Mouse (Mus musculus) heart, embryonic 15.5 days (tissue): ENCODE measurements around the gene Chst10. TPM values are rescaled to one million over a fixed set of nuclear protein-coding genes. Genes with fewer than 3 reads are reported as not detected.

Experiments
- ATAC-seq: fragments of 200-750 bp; cut with Nextera tagmentation; replicated peaks from 2 replicates; pipeline ENCODE4 v1.8.0; 2017; ENCODE audit warnings: low read depth, moderate TSS enrichment; ENCODE audit not compliant: insufficient number of reproducible peaks, insufficient read depth, low FRiP score
- H3K27ac ChIP-seq: fragments of 300-500 bp; sonication (generic); 2 replicates; pipeline ENCODE4 v1.5.1; 2015; ENCODE audit warnings: mild to moderate bottlenecking, inconsistent platforms
- H3K27me3 ChIP-seq: fragments of 300-500 bp; sonication (generic); 2 replicates; pipeline ENCODE4 v1.6.1; 2015; ENCODE audit warnings: inconsistent platforms
- H3K36me3 ChIP-seq: fragments of 300-500 bp; sonication (generic); 2 replicates; pipeline ENCODE4 v1.6.1; 2015; ENCODE audit warnings: mild to moderate bottlenecking, inconsistent platforms
- H3K4me1 ChIP-seq: fragments of 300-500 bp; sonication (generic); replicated peaks from 2 replicates; pipeline ENCODE4 v1.6.1; 2015; ENCODE audit warnings: inconsistent platforms
- H3K4me2 ChIP-seq: fragments of 300-500 bp; sonication (generic); 2 replicates; pipeline ENCODE4 v1.6.1; 2015; ENCODE audit warnings: inconsistent platforms, mild to moderate bottlenecking, moderate library complexity
- H3K4me3 ChIP-seq: fragments of 300-500 bp; sonication (generic); 2 replicates; pipeline ENCODE4 v1.5.1; 2015; ENCODE audit warnings: mild to moderate bottlenecking, inconsistent platforms
- H3K9ac ChIP-seq: fragments of 300-500 bp; sonication (generic); 2 replicates; pipeline ENCODE4 v1.6.1; 2015; ENCODE audit warnings: mild to moderate bottlenecking, inconsistent platforms
- H3K9me3 ChIP-seq: fragments of 300-500 bp; sonication (generic); replicated peaks from 2 replicates; pipeline ENCODE4 v1.6.1; 2016; ENCODE audit warnings: inconsistent platforms
- WGBS: fragments of 180-500 bp; shearing (Covaris S2); methylation state at CpG from one replicate; pipeline ENCODE4 v1.1.7; 2015; ENCODE audit warnings: mixed read lengths; 5-methylcytosine and 5-hydroxymethylcytosine counted together
- polyA plus RNA-seq: library from polyadenylated mRNA; unstranded; fragments of >200 nt; fragmentation: Nextera tagmentation; extraction: Ambion mirVana; gene quantifications from 2 replicates; pipeline ENCODE4 v1.2.1, GENCODE M21; 2015

Chst10 gene
- polyA plus RNA-seq, 1 experiment from 2014 or later: 1.6 TPM

DNA sequence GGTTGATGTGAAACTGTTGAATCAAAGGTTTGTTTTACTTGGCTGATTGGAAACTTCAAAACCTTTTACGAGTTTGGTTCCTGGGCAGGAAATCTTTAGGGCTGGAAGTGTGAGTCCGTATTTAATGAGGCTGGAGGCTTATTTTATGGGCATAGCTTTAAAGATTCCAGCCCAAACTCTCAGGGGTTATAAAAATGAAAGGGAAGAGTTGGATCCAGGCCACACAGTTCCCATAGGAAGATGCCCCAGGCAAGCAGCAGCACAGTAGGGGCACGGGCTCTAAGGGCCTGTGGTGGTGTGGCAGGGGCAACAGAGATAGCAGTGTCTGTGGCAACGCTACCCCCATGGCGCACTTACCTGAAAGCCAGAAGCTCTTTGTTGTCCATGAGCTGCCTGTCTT lies 31.7 kb downstream of the Chst10 start:
- Histone ChIP-seq H3K36me3 (no peaks in the 10 kb centered on the region), H3K27ac (no peak overlapping the region), H3K27me3 (no peaks in the 10 kb centered on the region), H3K9me3 (no peaks in the 10 kb centered on the region), H3K9ac (no peak overlapping the region), H3K4me1 (no peaks in the 10 kb centered on the region), H3K4me2 (no peak overlapping the region), H3K4me3 (no peak overlapping the region)
- WGBS: 76% methylated on average over 5 of the region's 5 CpGs
- no peak for ATAC-seq

DNA sequence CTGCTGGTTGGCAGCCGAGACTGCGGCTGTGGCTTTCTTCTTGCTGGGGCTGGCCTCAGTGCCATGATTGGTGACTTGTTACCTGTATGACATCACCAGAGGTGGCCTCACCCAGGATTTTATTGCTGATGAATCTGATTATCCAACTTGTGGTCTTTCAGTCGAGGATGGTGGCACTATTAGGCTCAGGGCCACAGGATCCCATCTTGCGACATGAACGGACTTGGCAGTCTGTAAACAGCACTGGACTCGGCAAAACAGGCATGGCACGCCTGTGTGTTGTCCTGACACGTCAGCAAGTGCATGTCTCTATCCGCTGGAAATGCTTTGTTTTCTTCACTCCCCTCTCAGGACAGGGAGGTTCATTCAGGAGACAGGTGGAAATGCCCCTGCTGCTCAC lies 33.6 kb downstream of the Chst10 start:
- 54% methylated on average over 9 of the region's 9 CpGs for WGBS
- Histone ChIP-seq H3K4me3 (no peak overlapping the region), H3K36me3 (no peaks in the 10 kb centered on the region), H3K4me1 (no peaks in the 10 kb centered on the region), H3K9ac (no peak overlapping the region), H3K4me2 (no peak overlapping the region), H3K9me3 (no peaks in the 10 kb centered on the region), H3K27me3 (no peaks in the 10 kb centered on the region), H3K27ac (no peak overlapping the region)
- no peak for ATAC-seq

DNA sequence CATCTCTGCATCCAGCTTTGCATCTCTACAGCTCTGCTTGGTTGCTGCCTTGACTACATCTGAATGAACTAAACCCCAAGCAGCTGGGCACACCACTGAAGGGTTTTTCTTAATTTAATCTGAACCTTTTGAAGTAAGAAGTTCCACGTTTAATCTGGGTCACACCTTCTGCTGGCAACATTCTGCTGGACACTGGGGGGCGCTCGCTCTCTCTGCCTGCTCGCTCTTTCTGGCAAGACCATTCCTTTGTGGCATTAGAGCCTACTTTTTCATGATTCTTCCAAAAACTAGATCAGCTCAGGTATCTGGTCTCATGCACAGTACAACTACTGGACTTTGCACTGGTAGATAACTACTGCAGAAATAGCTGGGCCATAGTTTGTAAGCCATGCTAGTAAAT lies 35.7 kb downstream of the Chst10 start:
- Histone ChIP-seq H3K4me3 (no peak overlapping the region), H3K9me3 (no peaks in the 10 kb centered on the region), H3K4me2 (no peak overlapping the region), H3K27me3 (no peaks in the 10 kb centered on the region), H3K27ac (no peak overlapping the region), H3K9ac (no peak overlapping the region), H3K4me1 (no peaks in the 10 kb centered on the region), H3K36me3 (no peaks in the 10 kb centered on the region)
- 15% methylated on average over 4 of the region's 4 CpGs for WGBS
- ATAC-seq: no peak

DNA sequence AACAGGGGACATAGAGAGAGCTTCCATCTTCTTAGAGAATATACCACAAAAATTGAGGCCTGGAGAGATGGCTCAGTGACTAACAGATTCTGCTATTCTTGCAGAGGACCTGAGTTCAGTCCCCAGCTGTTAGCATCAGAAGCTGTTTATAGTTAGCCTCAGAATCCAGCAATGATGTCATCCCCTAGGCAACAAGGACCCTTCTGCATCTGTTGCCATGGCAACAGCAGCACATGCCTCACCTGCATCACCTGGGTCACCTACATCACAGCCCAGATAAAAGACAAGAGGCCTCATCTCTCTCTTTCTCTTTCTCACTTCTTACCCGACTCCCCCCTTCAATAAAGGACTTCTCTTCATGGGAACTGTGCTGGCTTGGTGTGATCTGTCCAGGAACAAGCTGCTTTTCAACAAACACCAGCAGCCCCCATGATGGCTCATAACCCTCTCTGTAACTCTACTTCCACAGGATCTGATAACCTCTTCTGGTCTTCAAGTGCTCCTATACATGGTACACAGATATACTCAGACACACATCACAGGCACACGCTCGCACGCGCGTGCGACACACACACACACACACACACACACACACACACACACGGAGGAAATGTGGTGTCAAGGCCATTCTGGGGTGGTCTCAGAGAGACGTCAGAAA lies 37.0 kb downstream of the Chst10 start:
- Histone ChIP-seq H3K9me3 (no peaks in the 10 kb centered on the region), H3K4me3 (no peak overlapping the region), H3K27me3 (no peaks in the 10 kb centered on the region), H3K36me3 (no peaks in the 10 kb centered on the region), H3K9ac (no peak overlapping the region), H3K27ac (no peak overlapping the region), H3K4me1 (no peaks in the 10 kb centered on the region), H3K4me2 (no peak overlapping the region)
- 76% methylated on average over 9 of the region's 9 CpGs for WGBS
- ATAC-seq: no peak

- Histone ChIP-seq H3K27ac (no peak overlapping the region), H3K36me3 (no peaks in the 10 kb centered on the region), H3K27me3 (no peaks in the 10 kb centered on the region), H3K9ac (no peak overlapping the region), H3K4me2 (no peak overlapping the region), H3K9me3 (no peaks in the 10 kb centered on the region), H3K4me1 (no peaks in the 10 kb centered on the region), H3K4me3 (no peak overlapping the region)
- 69% methylated on average over 5 of the region's 5 CpGs for WGBS
- ATAC-seq: no peak
Observed at GRCm38 (mm10) chr1:38860207-38860606, 37.8 kb downstream of the Chst10 start.

- no peak for ATAC-seq
- no peaks in the 10 kb centered on the region for H3K9me3 ChIP-seq
- H3K27ac ChIP-seq: no peak overlapping the region
- no peak overlapping the region for H3K4me2 ChIP-seq
- WGBS: 11% methylated on average over 3 of the region's 3 CpGs
- no peaks in the 10 kb centered on the region for H3K36me3 ChIP-seq
- no peak overlapping the region for H3K4me3 ChIP-seq
- H3K27me3 ChIP-seq: 0 out of 2 replicates have a peak, but pooled peaks cover 2% of the 10 kb centered on the region
- H3K4me1 ChIP-seq: no peaks in the 10 kb centered on the region
- H3K9ac ChIP-seq: no peak overlapping the region
Observed at GRCm38 (mm10) chr1:38856196-38856595, 41.8 kb downstream of the Chst10 start.

- ATAC-seq: no peak
- no peak overlapping the region for H3K4me3 ChIP-seq
- H3K9me3 ChIP-seq: no peaks in the 10 kb centered on the region
- no peak overlapping the region for H3K27ac ChIP-seq
- H3K27me3 ChIP-seq: 0 out of 2 replicates have a peak, but pooled peaks cover 2% of the 10 kb centered on the region
- H3K36me3 ChIP-seq: no peaks in the 10 kb centered on the region
- no peak overlapping the region for H3K4me2 ChIP-seq
- H3K4me1 ChIP-seq: no peaks in the 10 kb centered on the region
- H3K9ac ChIP-seq: no peak overlapping the region
- 65% methylated on average over 2 of the region's 2 CpGs for WGBS
Observed at GRCm38 (mm10) chr1:38852250-38852649, 45.7 kb downstream of the Chst10 start.

GRCm38 (mm10) chr1:38850650-38851049 lies 47.3 kb downstream of the Chst10 start:
- Histone ChIP-seq H3K9ac (no peak overlapping the region), H3K4me2 (no peak overlapping the region), H3K27me3 (0 out of 2 replicates have a peak, but pooled peaks cover 2% of the 10 kb centered on the region), H3K9me3 (no peaks in the 10 kb centered on the region), H3K4me1 (no peaks in the 10 kb centered on the region), H3K27ac (no peak overlapping the region), H3K4me3 (no peak overlapping the region), H3K36me3 (no peaks in the 10 kb centered on the region)
- no peak for ATAC-seq
- WGBS: 59% methylated on average over 2 of the region's 2 CpGs

- no peak overlapping the region for H3K4me2 ChIP-seq
- no peaks in the 10 kb centered on the region for H3K9me3 ChIP-seq
- no peaks in the 10 kb centered on the region for H3K4me1 ChIP-seq
- no peak overlapping the region for H3K4me3 ChIP-seq
- no peaks in the 10 kb centered on the region for H3K27me3 ChIP-seq
- 89% methylated on average over 2 of the region's 2 CpGs for WGBS
- H3K36me3 ChIP-seq: no peaks in the 10 kb centered on the region
- no peak overlapping the region for H3K27ac ChIP-seq
- no peak for ATAC-seq
- H3K9ac ChIP-seq: no peak overlapping the region
Observed at GRCm38 (mm10) chr1:38848451-38849289, 49.3 kb downstream of the Chst10 start.

DNA sequence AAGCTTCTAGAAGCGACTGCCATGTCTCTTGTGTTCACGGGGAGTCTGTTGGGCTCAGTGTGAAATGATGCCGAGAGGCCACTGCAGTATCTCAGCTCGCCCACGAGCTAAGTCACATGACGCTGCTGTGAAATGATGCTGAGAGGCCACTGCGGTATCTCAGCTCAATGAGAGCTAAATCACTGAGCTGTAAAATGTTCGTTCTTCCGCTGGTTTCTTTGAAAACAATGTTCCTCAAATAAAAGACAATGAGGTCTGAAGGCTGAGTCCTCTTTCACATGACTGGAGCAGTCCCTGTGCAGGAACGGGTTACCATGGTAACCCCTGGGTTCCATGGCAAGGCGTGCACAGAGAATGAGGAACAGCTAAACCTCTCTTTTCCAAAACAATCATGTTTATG lies 50.0 kb downstream of the Chst10 start:
- H3K4me1 ChIP-seq: no peaks in the 10 kb centered on the region
- H3K4me3 ChIP-seq: no peak overlapping the region
- no peaks in the 10 kb centered on the region for H3K27me3 ChIP-seq
- no peaks in the 10 kb centered on the region for H3K9me3 ChIP-seq
- H3K27ac ChIP-seq: no peak overlapping the region
- ATAC-seq: no peak
- 70% methylated on average over 11 of the region's 11 CpGs for WGBS
- H3K9ac ChIP-seq: no peak overlapping the region
- no peak overlapping the region for H3K4me2 ChIP-seq
- H3K36me3 ChIP-seq: no peaks in the 10 kb centered on the region

DNA sequence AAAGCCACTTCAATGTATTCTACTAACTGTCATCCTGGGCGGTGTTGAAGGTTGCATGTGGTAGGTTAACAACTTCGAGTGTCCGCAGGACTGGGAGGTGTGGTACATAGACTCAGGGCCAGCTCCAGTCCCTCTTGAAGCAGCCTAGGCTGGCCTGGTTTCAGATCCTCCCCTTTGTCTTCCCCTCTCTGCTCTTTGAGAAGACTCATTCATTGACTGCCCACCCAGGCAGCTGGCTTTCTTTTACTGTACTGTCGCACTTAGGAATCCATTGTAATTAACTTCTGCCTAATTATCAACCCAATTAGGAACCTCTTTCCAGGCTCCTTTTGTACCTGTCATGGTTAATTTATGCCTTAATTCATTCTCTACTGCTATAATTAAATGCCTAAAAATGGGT lies 54.7 kb downstream of the Chst10 start:
- no peaks in the 10 kb centered on the region for H3K9me3 ChIP-seq
- no peaks in the 10 kb centered on the region for H3K27me3 ChIP-seq
- ATAC-seq: no peak
- 73% methylated on average over 4 of the region's 4 CpGs for WGBS
- H3K27ac ChIP-seq: no peak overlapping the region
- no peaks in the 10 kb centered on the region for H3K4me1 ChIP-seq
- no peak overlapping the region for H3K4me2 ChIP-seq
- H3K9ac ChIP-seq: no peak overlapping the region
- no peak overlapping the region for H3K4me3 ChIP-seq
- H3K36me3 ChIP-seq: no peaks in the 10 kb centered on the region

- H3K9ac ChIP-seq: no peak overlapping the region
- H3K27ac ChIP-seq: no peak overlapping the region
- H3K27me3 ChIP-seq: no peaks in the 10 kb centered on the region
- no peak overlapping the region for H3K4me3 ChIP-seq
- WGBS: 79% methylated on average over 1 of the region's 1 CpGs
- H3K36me3 ChIP-seq: no peaks in the 10 kb centered on the region
- no peaks in the 10 kb centered on the region for H3K4me1 ChIP-seq
- ATAC-seq: no peak
- no peak overlapping the region for H3K4me2 ChIP-seq
- no peaks in the 10 kb centered on the region for H3K9me3 ChIP-seq
Observed at GRCm38 (mm10) chr1:38842861-38843260, 55.1 kb downstream of the Chst10 start.
